Mouse (Mus musculus) hindbrain, embryonic 12.5 days (tissue): Measurements from ENCODE around the gene Rac1. TPM values are rescaled to one million over a fixed set of nuclear protein-coding genes. Genes with fewer than 3 reads are reported as not detected.
"Not testable (repeated sequence)": the region's sequence is repeated elsewhere in the genome, so short reads cannot be mapped to it uniquely, and the experiment has no call there.

ENCODE experiments used
- ATAC-seq: fragments of 200-750 bp; cut with Nextera tagmentation; 2 replicates; pipeline ENCODE4 v1.8.0; 2017; ENCODE audit warnings: moderate TSS enrichment; ENCODE audit not compliant: low FRiP score
- H3K27ac ChIP-seq: fragments of 300-500 bp; sonication (generic); 2 replicates; pipeline ENCODE4 v1.5.1; 2016; ENCODE audit warnings: mild to moderate bottlenecking
- H3K27me3 ChIP-seq: fragments of 300-500 bp; sonication (generic); 2 replicates; pipeline ENCODE4 v1.6.1; 2016; ENCODE audit warnings: mild to moderate bottlenecking
- H3K36me3 ChIP-seq: fragments of 300-500 bp; sonication (generic); 2 replicates; pipeline ENCODE4 v1.6.1; 2016; ENCODE audit warnings: mild to moderate bottlenecking
- H3K4me1 ChIP-seq: fragments of 300-500 bp; sonication (generic); 2 replicates; pipeline ENCODE4 v1.6.1; 2016
- H3K4me2 ChIP-seq: fragments of 300-500 bp; sonication (generic); replicated peaks from 2 replicates; pipeline ENCODE4 v1.6.1; 2016; ENCODE audit warnings: mild to moderate bottlenecking
- H3K4me3 ChIP-seq: fragments of 300-500 bp; sonication (generic); 2 replicates; pipeline ENCODE4 v1.5.1; 2016; ENCODE audit warnings: mild to moderate bottlenecking
- H3K9ac ChIP-seq: fragments of 300-500 bp; sonication (generic); 2 replicates; pipeline ENCODE4 v1.6.1; 2016; ENCODE audit warnings: mild to moderate bottlenecking, moderate library complexity
- H3K9me3 ChIP-seq: fragments of 300-500 bp; sonication (generic); replicated peaks from 2 replicates; pipeline ENCODE4 v1.6.1; 2016; ENCODE audit warnings: mild to moderate bottlenecking
- WGBS: fragments of 180-500 bp; shearing (Covaris S2); methylation state at CpG from one replicate; pipeline ENCODE4 v1.1.7; 2016; 5-methylcytosine and 5-hydroxymethylcytosine counted together
- polyA plus RNA-seq: library from polyadenylated mRNA; unstranded; fragments of >200 nt; fragmentation: Nextera tagmentation; extraction: Ambion mirVana; gene quantifications from 2 replicates; pipeline ENCODE4 v1.2.1, GENCODE M21; 2016

The Rac1 gene
- polyA plus RNA-seq, 1 experiment from 2014 or later, result 411 TPM

DNA sequence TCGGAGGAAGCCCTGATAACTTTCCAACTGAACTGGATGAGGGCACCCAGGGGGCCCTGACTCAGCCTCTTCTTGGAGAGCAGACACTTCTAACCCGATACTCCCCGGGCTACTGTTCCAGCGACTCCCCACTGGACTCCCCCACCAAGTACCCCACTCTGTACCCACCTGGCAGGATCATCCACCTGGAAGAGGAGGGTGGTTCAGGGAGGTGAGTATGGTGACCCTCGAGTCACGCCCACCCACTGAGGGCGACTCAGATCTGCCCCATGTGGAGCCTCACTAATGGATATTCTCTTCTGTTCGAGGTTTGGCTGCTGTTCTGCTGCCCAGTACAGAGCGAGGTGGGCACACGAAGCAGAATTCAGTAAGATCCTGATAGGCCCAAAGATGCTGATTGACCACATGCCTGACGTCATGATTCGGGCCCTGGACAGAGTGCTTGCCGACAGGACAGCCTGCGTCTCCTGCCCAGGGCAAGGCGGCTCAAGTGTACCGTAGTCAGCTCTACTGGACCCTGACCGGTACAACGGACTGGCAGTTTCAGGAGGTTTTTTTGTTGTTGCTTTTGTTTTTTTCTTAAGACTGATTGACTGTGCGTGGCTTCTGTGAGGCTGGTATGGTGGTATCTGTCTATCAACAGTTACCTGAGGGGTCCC is 24.8 kb downstream of the Rac1 start:
- 92% methylated on average over 19 of the region's 19 CpGs for WGBS
- Histone ChIP-seq H3K36me3 (peaks cover 73% of the 10 kb centered on the region), H3K4me1 (peaks cover 4% of the 10 kb centered on the region), H3K4me2 (no peak overlapping the region), H3K4me3 (no peak overlapping the region), H3K9ac (no peak overlapping the region), H3K27me3 (no peaks in the 10 kb centered on the region), H3K27ac (no peak overlapping the region), H3K9me3 (no peaks in the 10 kb centered on the region)
- no peak for ATAC-seq

DNA sequence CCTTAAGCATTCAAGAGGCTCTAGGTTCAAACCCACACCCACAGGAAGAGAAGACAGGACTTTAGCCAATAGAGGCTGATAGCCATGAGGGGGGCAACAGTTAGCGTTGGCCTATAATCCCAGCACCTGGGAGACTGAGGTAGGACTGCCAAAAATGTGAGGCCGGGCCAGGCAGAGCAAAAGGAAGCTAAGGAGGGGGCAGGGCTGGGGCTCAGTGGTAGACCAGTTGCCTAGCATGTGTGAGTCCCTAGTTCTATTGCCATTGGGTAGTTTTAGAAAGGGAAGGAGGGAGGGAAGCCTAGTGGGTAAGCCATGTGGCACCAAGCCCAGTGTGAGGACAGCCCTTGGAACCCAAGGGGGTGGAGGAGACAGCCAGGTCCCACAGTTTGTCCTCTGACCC is 26.2 kb downstream of the Rac1 start:
- Histone ChIP-seq H3K4me1 (no peaks in the 10 kb centered on the region), H3K9me3 (no peaks in the 10 kb centered on the region), H3K4me2 (no peak overlapping the region), H3K36me3 (peaks cover 66% of the 10 kb centered on the region), H3K9ac (no peak overlapping the region), H3K4me3 (no peak overlapping the region), H3K27ac (no peak overlapping the region), H3K27me3 (no peaks in the 10 kb centered on the region)
- ATAC-seq, result no peak
- 88% methylated on average over 2 of the region's 2 CpGs for WGBS

DNA sequence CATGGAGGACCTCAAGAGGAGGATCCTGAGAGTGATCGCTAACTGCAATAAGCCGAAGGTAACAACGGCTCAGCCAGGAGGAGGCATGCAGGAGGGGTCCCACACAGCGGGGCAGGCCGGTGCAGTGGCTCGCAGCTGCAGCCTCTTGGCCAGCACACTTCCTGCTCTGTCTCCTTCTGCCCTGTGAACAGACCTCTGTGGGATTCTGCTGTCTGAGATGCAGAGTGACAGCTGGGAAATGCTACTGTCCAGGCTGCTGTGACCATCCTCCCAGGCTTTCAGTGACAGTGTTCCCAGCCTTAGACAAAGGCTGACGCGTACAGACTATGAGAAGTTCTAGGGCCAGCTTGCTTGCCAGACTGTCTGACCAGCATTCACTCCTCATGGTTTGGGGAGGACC is 26.7 kb downstream of the Rac1 start:
- no peak overlapping the region for H3K9ac ChIP-seq
- H3K27ac ChIP-seq, result no peak overlapping the region
- H3K9me3 ChIP-seq, result no peaks in the 10 kb centered on the region
- WGBS, result 93% methylated on average over 8 of the region's 8 CpGs
- no peak overlapping the region for H3K4me2 ChIP-seq
- H3K4me3 ChIP-seq, result no peak overlapping the region
- ATAC-seq, result no peak
- H3K4me1 ChIP-seq, result no peaks in the 10 kb centered on the region
- peaks cover 67% of the 10 kb centered on the region for H3K36me3 ChIP-seq
- H3K27me3 ChIP-seq, result no peaks in the 10 kb centered on the region

DNA sequence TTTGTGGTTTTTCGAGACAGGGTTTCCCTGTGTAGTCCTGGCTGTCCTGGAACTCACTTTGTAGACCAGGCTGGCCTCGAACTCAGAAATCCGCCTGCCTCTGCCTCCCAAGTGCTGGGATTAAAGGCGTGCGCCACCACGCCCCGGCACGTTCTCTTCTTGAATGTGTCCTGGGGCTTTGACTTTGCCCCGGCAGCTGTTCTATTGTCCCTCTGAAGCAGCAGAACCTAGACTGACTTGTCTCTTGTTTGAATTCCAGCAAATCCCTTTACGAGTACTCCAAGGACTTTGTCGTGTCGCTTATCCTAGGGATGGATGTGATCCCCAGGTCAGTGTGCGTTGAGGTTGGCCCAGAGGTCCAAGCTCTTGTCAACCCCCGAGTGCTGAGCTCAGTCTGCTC is 27.1 kb downstream of the Rac1 start:
- peaks cover 67% of the 10 kb centered on the region for H3K36me3 ChIP-seq
- 92% methylated on average over 14 of the region's 14 CpGs for WGBS
- not testable (repeated sequence) for H3K27me3 ChIP-seq, H3K4me1 ChIP-seq, ATAC-seq, H3K27ac ChIP-seq, H3K4me2 ChIP-seq, H3K9ac ChIP-seq, H3K9me3 ChIP-seq, H3K4me3 ChIP-seq

DNA sequence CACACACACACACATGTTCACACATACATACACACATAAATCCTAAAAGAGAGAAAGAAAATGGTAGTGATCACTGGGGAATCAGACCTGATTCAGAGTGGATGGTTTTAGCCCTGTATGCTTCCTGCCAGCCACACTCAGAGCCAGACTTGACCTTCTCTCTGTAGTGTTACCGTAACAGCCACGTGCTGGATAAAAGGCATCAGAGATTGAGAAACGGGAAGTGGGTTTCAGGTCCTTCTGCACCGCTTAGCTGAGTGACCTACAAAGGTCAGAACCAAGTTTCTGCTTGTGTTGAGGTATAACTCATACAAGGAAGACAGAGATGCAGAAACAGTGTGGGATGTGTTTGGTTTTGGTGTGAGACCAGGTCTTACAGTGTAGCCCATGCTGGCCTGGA is 28.1 kb downstream of the Rac1 start:
- Histone ChIP-seq H3K36me3 (peaks cover 67% of the 10 kb centered on the region), H3K4me1 (no peaks in the 10 kb centered on the region), H3K4me2 (no peak overlapping the region), H3K9me3 (no peaks in the 10 kb centered on the region), H3K4me3 (no peak overlapping the region), H3K27me3 (no peaks in the 10 kb centered on the region), H3K27ac (no peak overlapping the region), H3K9ac (no peak overlapping the region)
- 85% methylated on average over 4 of the region's 4 CpGs for WGBS
- ATAC-seq, result no peak

DNA sequence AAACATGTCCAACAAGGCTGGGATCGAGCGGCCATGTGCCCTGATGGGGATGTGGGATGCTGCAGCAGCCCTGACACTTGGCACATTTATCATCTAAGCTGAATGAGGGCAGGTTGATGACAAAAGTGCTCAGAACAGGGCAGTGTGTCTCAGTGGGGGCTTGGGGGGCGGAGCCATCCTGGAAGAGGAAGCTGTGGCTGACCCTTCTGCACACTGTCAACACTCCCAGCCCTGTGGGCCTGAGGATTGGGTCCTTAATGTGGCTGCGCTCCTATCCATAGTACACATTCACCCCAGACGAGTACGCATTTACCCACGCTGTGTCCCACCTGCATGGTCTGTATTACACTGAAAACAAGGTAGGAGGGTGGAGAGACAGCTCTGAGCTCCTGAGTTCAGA is 28.6 kb downstream of the Rac1 start:
- no peaks in the 10 kb centered on the region for H3K27me3 ChIP-seq
- H3K36me3 ChIP-seq, result peaks cover 67% of the 10 kb centered on the region
- H3K4me3 ChIP-seq, result no peak overlapping the region
- no peaks in the 10 kb centered on the region for H3K4me1 ChIP-seq
- no peak overlapping the region for H3K9ac ChIP-seq
- no peak overlapping the region for H3K4me2 ChIP-seq
- no peaks in the 10 kb centered on the region for H3K9me3 ChIP-seq
- no peak overlapping the region for H3K27ac ChIP-seq
- 92% methylated on average over 7 of the region's 7 CpGs for WGBS
- ATAC-seq, result no peak

DNA sequence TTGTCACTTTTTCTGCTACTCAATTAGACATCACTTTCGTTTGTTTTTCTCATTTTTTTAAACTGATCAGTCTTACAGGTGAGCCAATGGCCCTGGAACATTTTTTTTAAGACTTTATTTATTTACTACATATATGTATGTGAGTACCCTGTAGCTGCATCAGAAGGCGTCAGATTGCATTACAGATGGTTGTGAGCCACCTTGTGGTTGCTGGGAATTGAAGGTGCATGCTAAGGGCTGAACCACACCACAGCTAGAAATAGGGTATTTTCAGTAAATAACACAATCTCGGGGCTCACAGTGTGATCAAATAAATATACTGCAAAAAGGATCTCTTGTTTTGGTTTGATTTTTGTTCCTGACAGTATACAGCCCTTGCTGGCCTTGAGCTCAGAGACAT is 30.4 kb downstream of the Rac1 start:
- no peaks in the 10 kb centered on the region for H3K27me3 ChIP-seq
- WGBS, result 79% methylated on average over 3 of the region's 3 CpGs
- peaks cover 64% of the 10 kb centered on the region for H3K36me3 ChIP-seq

DNA sequence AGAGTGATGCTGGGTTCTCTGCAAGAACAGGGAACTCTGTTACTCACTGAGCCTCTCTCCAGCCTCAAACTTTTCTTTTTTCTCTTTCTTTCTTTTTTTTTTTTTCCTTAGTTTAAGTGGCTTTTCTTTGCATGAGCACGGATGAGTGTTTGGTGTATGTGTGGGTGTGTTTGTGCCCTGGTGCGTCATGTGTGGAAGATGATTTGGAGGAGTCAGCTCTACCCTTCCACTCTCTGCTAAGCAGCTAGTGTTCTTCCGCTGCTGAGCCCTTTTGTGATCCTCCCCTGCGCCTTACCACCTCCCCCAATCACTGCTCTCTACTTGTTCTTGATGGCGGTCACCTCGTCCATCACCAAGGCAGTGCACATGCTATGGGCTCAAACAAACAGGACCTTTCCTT is 32.1 kb downstream of the Rac1 start:
- Histone ChIP-seq H3K4me1 (no peaks in the 10 kb centered on the region), H3K4me3 (no peak overlapping the region), H3K27me3 (no peaks in the 10 kb centered on the region), H3K27ac (no peak overlapping the region), H3K4me2 (no peak overlapping the region), H3K36me3 (peaks cover 62% of the 10 kb centered on the region), H3K9ac (no peak overlapping the region), H3K9me3 (no peaks in the 10 kb centered on the region)
- ATAC-seq, result no peak
- WGBS, result 90% methylated on average over 6 of the region's 6 CpGs

More for the DNA sequence above, 30.4 kb downstream of the Rac1 start:
- Histone ChIP-seq H3K4me2 (no peak overlapping the region), H3K9ac (no peak overlapping the region), H3K4me1 (no peaks in the 10 kb centered on the region), H3K4me3 (no peak overlapping the region), H3K9me3 (no peaks in the 10 kb centered on the region), H3K27ac (no peak overlapping the region)
- ATAC-seq, result no peak

DNA sequence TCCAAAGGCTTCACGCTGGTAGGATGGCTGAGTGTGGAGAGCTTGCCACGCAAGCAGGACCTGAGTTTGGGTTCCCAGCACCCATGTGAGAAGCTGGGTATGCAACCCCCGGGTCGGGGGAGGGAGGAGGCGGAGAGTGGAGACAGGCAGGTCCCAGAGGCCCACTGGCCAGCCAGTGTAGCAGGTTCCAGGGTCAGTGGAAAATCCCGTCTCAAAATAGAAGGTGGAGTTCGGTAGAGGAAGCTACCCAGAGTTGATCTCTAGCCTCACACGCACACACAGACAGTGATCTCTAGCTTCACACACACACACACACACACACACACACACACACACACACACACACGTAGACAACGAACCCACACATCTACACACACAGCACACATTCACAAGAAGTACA is 34.7 kb downstream of the Rac1 start:
- H3K36me3 ChIP-seq, result peaks cover 72% of the 10 kb centered on the region
- no peaks in the 10 kb centered on the region for H3K9me3 ChIP-seq
- no peaks in the 10 kb centered on the region for H3K27me3 ChIP-seq
- WGBS, result 94% methylated on average over 9 of the region's 10 CpGs
- ATAC-seq, result no peak
- no peak overlapping the region for H3K9ac ChIP-seq
- no peak overlapping the region for H3K4me2 ChIP-seq
- H3K4me3 ChIP-seq, result no peak overlapping the region
- H3K27ac ChIP-seq, result no peak overlapping the region
- H3K4me1 ChIP-seq, result no peaks in the 10 kb centered on the region

DNA sequence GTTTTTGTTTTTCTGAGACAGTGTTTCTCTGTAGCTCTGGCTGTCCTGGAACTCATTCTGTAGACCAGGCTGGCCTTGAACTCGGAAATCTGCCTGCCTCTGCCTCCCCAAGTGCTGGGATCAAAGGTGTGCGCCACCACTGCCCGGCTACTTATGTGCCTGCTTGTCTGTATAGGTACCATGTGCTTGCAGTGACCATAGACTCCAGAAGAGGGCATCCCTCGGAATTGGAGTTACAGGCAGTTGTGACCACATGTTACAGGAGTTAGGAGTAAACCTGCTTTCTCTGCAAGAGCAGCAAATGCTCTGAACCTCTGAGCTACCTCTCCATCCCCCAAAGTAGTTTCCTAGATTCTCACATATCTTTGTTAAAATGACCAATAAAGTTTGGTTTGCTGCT is 36.1 kb downstream of the Rac1 start:
- ATAC-seq, result no peak
- H3K4me1 ChIP-seq, result no peaks in the 10 kb centered on the region
- no peak overlapping the region for H3K4me2 ChIP-seq
- H3K27ac ChIP-seq, result no peak overlapping the region
- H3K27me3 ChIP-seq, result no peaks in the 10 kb centered on the region
- H3K9ac ChIP-seq, result no peak overlapping the region
- H3K36me3 ChIP-seq, result peaks cover 81% of the 10 kb centered on the region
- no peak overlapping the region for H3K4me3 ChIP-seq
- WGBS, result 93% methylated on average over 4 of the region's 4 CpGs
- no peaks in the 10 kb centered on the region for H3K9me3 ChIP-seq

DNA sequence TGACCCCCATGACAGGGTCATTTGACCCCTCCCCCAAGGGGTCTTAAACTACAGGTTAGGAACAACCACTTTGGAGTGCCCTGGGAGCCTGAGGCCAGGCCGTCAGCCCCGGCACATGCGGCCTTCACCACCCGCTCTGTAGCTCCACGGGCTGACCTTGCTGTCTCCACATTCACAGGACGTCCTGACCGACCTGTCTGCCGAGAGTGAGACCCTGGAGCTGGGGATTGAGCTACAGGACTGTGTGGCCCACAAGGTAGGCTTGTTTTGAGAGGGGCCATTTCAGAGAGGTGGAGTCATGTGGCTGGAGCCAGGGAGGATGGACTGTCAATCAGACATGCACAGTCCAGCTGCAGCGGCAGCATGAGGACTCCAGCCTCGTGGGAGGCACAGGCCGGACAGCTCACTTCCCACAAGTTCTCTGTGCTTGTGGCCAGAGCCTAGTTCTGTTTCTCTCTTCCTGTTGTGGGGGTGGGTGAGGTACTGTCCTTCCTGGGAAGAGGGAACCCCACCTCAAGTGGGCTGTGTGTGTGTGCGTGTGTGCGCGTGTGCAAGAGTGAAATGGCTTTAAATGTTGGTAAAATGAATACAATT is 38.0 kb downstream of the Rac1 start:
- ATAC-seq, result no peak
- peaks cover 87% of the 10 kb centered on the region for H3K36me3 ChIP-seq
- 87% methylated on average over 14 of the region's 14 CpGs for WGBS

DNA sequence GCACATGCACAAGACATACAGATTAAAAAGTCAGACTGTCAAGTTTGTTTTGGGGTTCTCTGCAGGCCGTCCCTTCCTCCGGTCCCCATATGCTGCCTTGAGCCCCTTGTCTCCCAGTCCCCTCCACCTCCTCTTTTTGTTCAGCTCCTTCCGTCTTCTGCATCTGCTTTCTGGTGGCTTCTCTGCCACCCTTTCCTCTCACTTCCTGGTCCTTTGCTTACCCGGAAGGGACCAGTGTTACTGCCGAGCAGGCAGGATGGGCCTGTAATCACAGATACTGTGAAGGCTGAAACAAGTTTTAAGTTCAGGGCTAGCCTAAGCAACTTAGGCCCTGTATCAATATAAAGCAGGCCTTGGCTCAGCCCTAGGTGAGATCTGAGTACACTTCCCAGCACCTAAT is 39.8 kb downstream of the Rac1 start:
- H3K27me3 ChIP-seq, result no peaks in the 10 kb centered on the region

More for the DNA sequence above, 38.0 kb downstream of the Rac1 start:
- no peak overlapping the region for H3K4me3 ChIP-seq
- no peaks in the 10 kb centered on the region for H3K9me3 ChIP-seq
- H3K9ac ChIP-seq, result no peak overlapping the region
- H3K4me2 ChIP-seq, result no peak overlapping the region
- no peak overlapping the region for H3K27ac ChIP-seq
- no peaks in the 10 kb centered on the region for H3K4me1 ChIP-seq
- no peaks in the 10 kb centered on the region for H3K27me3 ChIP-seq

DNA sequence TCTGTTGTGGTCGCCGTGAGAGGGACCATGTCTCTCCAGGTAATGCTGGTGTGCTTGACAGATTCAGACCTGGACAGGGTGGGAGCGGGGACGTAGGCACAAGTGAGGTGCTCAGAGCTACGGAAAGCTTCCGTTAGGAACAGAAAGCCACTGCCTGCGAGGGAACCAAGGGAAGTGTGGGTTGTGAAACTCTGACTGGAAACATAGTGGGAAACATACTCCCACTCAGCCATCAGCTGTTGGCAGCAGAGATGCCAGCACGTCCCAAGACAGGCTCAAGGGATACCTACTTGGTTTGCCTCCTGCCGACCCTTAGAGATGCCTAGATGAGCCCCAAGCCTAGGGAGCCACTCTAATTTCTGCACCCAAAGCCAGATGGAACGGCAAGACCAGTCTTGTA is 40.6 kb downstream of the Rac1 start:
- H3K36me3 ChIP-seq, result peaks cover 92% of the 10 kb centered on the region
- H3K4me2 ChIP-seq, result no peak overlapping the region
- ATAC-seq, result no peak
- WGBS, result 91% methylated on average over 10 of the region's 10 CpGs
- H3K27me3 ChIP-seq, result no peaks in the 10 kb centered on the region
- no peak overlapping the region for H3K9ac ChIP-seq
- no peak overlapping the region for H3K27ac ChIP-seq
- H3K4me3 ChIP-seq, result no peak overlapping the region
- H3K4me1 ChIP-seq, result no peaks in the 10 kb centered on the region
- H3K9me3 ChIP-seq, result no peaks in the 10 kb centered on the region

More for the DNA sequence above, 39.8 kb downstream of the Rac1 start:
- no peak overlapping the region for H3K27ac ChIP-seq
- no peaks in the 10 kb centered on the region for H3K9me3 ChIP-seq
- WGBS, result 93% methylated on average over 5 of the region's 5 CpGs
- ATAC-seq, result no peak
- H3K4me2 ChIP-seq, result no peak overlapping the region
- H3K9ac ChIP-seq, result no peak overlapping the region
- no peaks in the 10 kb centered on the region for H3K4me1 ChIP-seq
- no peak overlapping the region for H3K4me3 ChIP-seq
- H3K36me3 ChIP-seq, result peaks cover 87% of the 10 kb centered on the region
